Mouse (Mus musculus) C2C12 (cell line): ENCODE measurements around the gene Crebl2.

Experiments
- CEBPB ChIP-seq: IDR thresholded peaks from one replicate; pipeline ENCODE4 v1.6.1; 2011; ENCODE audit warnings: low read depth, mild to moderate bottlenecking, control low read depth, moderate library complexity
- CTCF ChIP-seq: IDR thresholded peaks from one replicate; pipeline ENCODE4 v1.5.1; 2011; ENCODE audit not compliant: control insufficient read depth, insufficient read depth, insufficient read length
- MAX ChIP-seq: IDR thresholded peaks from one replicate; pipeline ENCODE4 v1.6.1; 2011; ENCODE audit warnings: mild to moderate bottlenecking, control low read depth
- USF1 ChIP-seq: IDR thresholded peaks from one replicate; pipeline ENCODE4 v1.6.1; 2011; ENCODE audit warnings: low read depth, mild to moderate bottlenecking, control low read depth, moderate library complexity

DNA sequence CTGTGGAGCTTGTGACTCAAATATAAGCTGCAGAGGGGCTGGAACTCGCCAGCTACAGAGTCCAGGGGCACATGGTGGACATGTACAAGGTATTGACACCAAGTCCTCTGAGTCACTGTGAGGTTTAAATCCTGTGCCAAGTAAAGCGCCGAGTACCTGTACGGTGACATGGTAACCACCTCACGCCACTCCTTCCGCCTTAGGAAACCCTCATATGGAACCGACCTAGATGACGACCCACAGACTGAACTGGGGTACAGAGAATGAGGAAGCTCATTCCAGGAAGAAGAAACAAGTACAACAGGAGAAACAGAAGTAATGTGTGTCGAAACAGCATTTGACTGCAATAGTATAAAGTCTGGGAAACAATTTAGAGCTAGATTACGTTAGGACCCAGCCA, 33.7 kb upstream of the Crebl2 start:
- TF ChIP-seq MAX: no peak
- no peak for TF ChIP-seq CTCF
- TF ChIP-seq USF1: no peak
- no peak for TF ChIP-seq CEBPB
